Mouse (Mus musculus) activated CD4-positive, CD25-positive, alpha-beta regulatory T cell (primary cell): Measurements from ENCODE around the gene Gm49601. TPM values are rescaled to one million over a fixed set of nuclear protein-coding genes. Genes with fewer than 3 reads are reported as not detected.

Source experiments
- polyA plus RNA-seq, 2 experiments: library from polyadenylated mRNA; unstranded; fragments of 100-300 nt; shearing (Covaris generic); gene quantifications; one replicate each; pipeline ENCODE4 v1.2.1; 2017

Gene Gm49601
- polyA plus RNA-seq = not detected

DNA sequence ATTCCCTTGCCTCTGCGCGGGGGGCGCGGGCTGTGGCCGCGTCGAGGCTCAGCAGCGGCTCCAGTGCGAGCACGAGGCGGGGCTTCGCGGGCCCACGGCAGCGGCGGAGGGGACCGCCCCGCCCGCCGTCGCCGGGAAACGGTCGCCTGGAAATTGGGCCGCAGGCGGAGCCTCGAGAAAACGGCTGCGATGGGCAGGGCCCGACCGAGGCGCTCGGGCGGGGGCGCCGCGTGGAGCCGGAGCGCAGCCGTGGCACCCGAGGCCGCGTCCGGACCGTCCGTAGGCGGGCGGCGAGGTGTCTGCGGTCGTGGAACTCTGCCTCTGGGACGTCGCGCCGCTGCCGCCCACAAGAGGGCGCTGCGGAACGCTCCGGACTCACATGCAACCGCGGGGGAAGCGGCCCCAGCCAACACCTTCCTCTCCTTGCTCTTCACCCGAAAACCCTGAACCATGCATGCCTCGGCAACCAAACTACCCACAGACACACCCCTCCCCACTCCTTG is at the start of gene Gm49601:
Gene Gm49601, minus strand, starts transcription at position 52 of the 503 bp plus-strand sequence.

DNA sequence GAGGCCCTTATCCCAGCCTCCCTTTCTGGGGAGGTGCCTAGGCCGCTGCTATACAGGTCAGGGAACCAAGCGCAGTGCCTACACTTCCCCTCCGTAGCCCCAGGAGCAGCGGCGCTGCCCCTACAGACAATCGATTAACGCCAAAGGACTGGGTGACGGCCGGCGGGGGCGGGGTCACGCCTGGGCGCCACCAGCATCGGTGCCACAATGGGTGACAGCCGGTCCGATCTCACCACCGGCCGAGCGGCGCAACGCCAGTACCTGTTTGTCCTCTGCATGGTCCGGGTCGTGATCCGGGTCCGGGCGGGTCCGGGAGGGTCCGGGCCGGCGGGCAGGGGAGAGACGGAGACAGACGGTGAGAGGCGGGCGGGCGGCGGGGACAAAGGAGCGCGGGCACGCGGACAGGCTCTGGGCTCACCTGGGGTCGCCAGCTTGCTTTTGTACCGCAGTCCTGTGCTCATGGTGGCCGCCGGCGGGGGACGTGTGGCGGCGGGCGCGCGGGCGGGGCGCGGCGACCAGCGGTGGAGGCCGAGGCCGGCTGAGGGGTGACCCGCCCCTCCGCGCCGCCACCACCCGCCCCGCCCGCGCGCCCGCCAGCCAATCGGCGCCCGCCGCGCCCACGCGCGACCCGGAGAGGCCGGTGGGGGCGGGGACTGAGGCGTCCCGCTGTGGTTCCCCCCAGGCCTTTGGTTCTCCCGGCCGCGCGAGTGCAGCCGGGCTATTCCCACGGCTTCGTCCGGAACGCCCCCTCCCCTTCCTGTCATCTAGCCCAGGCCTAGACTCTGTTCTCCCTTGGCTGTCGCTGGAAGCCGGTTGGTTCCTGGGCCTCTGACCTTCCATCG is 3.4 kb upstream of the Gm49601 start, which contains the start of gene Sept5:
Gene Sept5, minus strand, starts transcription at position 565 of the 842 bp plus-strand sequence.

DNA sequence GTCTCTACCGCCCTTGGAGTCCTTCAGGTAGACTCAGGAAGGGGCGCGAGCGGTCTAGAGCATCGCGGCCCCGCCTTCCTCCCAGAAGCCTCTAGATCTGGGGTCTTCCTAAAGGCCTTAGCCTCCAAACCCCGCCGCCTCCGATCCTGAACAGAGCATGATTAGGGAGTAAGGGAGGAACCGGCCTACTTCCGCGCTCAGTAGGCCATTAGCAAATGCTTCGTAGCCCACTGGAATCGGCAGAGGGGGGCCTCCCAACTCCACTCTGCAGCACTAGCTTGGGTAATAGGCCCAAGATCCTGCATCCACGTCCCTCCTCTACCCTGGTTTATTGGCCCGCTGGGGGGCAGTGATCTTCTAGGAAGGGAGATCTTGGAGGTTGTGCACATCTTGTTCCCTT is 4.2 kb downstream of the Gm49601 start, which contains the start of gene Gp1bb:
Gene Gp1bb, minus strand, starts transcription at position 385 of the 400 bp plus-strand sequence.

GRCm38 (mm10) chr16:18589804-18590790 is 36.1 kb downstream of the Gm49601 start, which contains the start of gene Tbx1:
TSS of gene Tbx1 (minus strand) at chr16:18590671.

Other genes with a start within 250 kb of the Gm49601 start
- 10 to 100 TPM; 25.5 to 37.5 TPM for gene Txnrd2, start 200.0 kb downstream of the Gm49601 start, polyA plus RNA-seq
- 10 to 100 TPM; 40.5 to 82.4 TPM for gene Comt, start 199.6 kb downstream of the Gm49601 start, polyA plus RNA-seq
- 10 to 100 TPM; 15.9 to 16.0 TPM for gene Gnb1l, start 127.7 kb downstream of the Gm49601 start, polyA plus RNA-seq
- 1 to 10 TPM in 1 of 2 experiments, not detected in 1; 1.1 TPM for gene Rtl10, start 127.5 kb downstream of the Gm49601 start, polyA plus RNA-seq
- gene Tbx1, start 35.8 kb downstream of the Gm49601 start, polyA plus RNA-seq = under 1 TPM in 1 of 2 experiments, not detected in 1; 0.39 TPM
- gene Gp1bb, start 4.0 kb downstream of the Gm49601 start, polyA plus RNA-seq = under 1 TPM in 1 of 2 experiments, not detected in 1; 0.18 TPM
- under 1 TPM in 1 of 2 experiments, not detected in 1; 0.91 TPM for gene Sept5, start 3.5 kb upstream of the Gm49601 start, polyA plus RNA-seq
- gene Cldn5, start 150.4 kb upstream of the Gm49601 start, polyA plus RNA-seq = under 1 TPM; 0.16 to 0.49 TPM
- 100 to 1,000 TPM; 120 to 159 TPM for gene Ufd1, start 185.4 kb upstream of the Gm49601 start, polyA plus RNA-seq
- gene Cdc45, start 185.6 kb upstream of the Gm49601 start, polyA plus RNA-seq = 10 to 100 TPM; 14.8 to 19.0 TPM
- 10 to 100 TPM; 65.2 to 95.3 TPM for gene 2510002D24Rik, start 210.2 kb upstream of the Gm49601 start, polyA plus RNA-seq
- gene Gm28539, start 210.2 kb upstream of the Gm49601 start, polyA plus RNA-seq = not detected